Mouse (Mus musculus) embryo, embryonic 10 days (tissue): ENCODE measurements around the gene Nfam1.
A peak's percentile ranks its signal among the peaks of the same experiment; 100 is the strongest.
"Not testable (repeated sequence)": the region's sequence is repeated elsewhere in the genome, so short reads cannot be mapped to it uniquely, and the experiment has no call there.

Experiments used
- DNase-seq: peaks from one replicate; pipeline ENCODE4 v3.0.0-alpha.2; 2015; ENCODE audit warnings: low spot score

The Nfam1 gene

GRCm38 (mm10) chr15:83032981-83033541 is at the start of gene Nfam1:
Gene Nfam1, minus strand, starts transcription at chr15:83033306.
- no peak for DNase-seq

- no peak for DNase-seq
Measured at GRCm38 (mm10) chr15:83075607-83076525, 42.8 kb upstream of the Nfam1 start.

- no peak for DNase-seq
Measured at GRCm38 (mm10) chr15:83074179-83074578, 41.1 kb upstream of the Nfam1 start.

GRCm38 (mm10) chr15:83071752-83072151 is 38.6 kb upstream of the Nfam1 start:
- DNase-seq = no peak

GRCm38 (mm10) chr15:83070942-83071341 is 37.8 kb upstream of the Nfam1 start:
- no peak for DNase-seq

- DNase-seq = no peak
Measured at GRCm38 (mm10) chr15:83068270-83068669, 35.2 kb upstream of the Nfam1 start.

- DNase-seq = no peak
Measured at GRCm38 (mm10) chr15:83065543-83065942, 32.4 kb upstream of the Nfam1 start.

GRCm38 (mm10) chr15:83062582-83062981 is 29.5 kb upstream of the Nfam1 start:
- DNase-seq = not testable (repeated sequence)

GRCm38 (mm10) chr15:83061689-83062088 is 28.6 kb upstream of the Nfam1 start:
- DNase-seq = peak; percentile 44

GRCm38 (mm10) chr15:83059233-83059660 is 26.1 kb upstream of the Nfam1 start:
- peak; percentile 48 for DNase-seq

- DNase-seq = no peak
Measured at GRCm38 (mm10) chr15:83057533-83057932, 24.4 kb upstream of the Nfam1 start.

- peak; percentile 64 for DNase-seq
Measured at GRCm38 (mm10) chr15:83056378-83057083, 23.4 kb upstream of the Nfam1 start.

GRCm38 (mm10) chr15:83055569-83055968 is 22.5 kb upstream of the Nfam1 start:
- DNase-seq = no peak

- DNase-seq = no peak
Measured at GRCm38 (mm10) chr15:83053261-83053660, 20.2 kb upstream of the Nfam1 start.

GRCm38 (mm10) chr15:83052341-83053104 is 19.4 kb upstream of the Nfam1 start:
- no peak for DNase-seq

- DNase-seq = no peak
Measured at GRCm38 (mm10) chr15:83046730-83047129, 13.6 kb upstream of the Nfam1 start.

GRCm38 (mm10) chr15:83046308-83046707 is 13.2 kb upstream of the Nfam1 start:
- no peak for DNase-seq

- DNase-seq = not testable (repeated sequence)
Measured at GRCm38 (mm10) chr15:83045565-83045964, 12.5 kb upstream of the Nfam1 start.

- DNase-seq = no peak
Measured at GRCm38 (mm10) chr15:83043362-83043708, 10.2 kb upstream of the Nfam1 start.

- peak; percentile 59 for DNase-seq
Measured at GRCm38 (mm10) chr15:83042655-83043361, 9.7 kb upstream of the Nfam1 start.

GRCm38 (mm10) chr15:83040156-83040555 is 7.0 kb upstream of the Nfam1 start:
- no peak for DNase-seq
